Mouse (Mus musculus) brain, embryonic 18.5 days (tissue): ENCODE results near the gene Bpifb1.
"Not testable (repeated sequence)": the region's sequence is repeated elsewhere in the genome, so short reads cannot be mapped to it uniquely, and the experiment has no call there.

Experiments used
- DNase-seq: peaks from one replicate; pipeline ENCODE4 v3.0.0-alpha.2; 2012; ENCODE audit warnings: low read depth, low spot score

The Bpifb1 gene

GRCm38 (mm10) chr2:154190546-154191258 lies at the start of gene Bpifb1:
TSS of gene Bpifb1 (plus strand) at chr2:154190818.
- no peak for DNase-seq

GRCm38 (mm10) chr2:154142580-154142979 lies 48.0 kb upstream of the Bpifb1 start, which contains the start of gene Bpifa1:
TSS of gene Bpifa1 (plus strand) at chr2:154142880.
- DNase-seq: no peak

DNA sequence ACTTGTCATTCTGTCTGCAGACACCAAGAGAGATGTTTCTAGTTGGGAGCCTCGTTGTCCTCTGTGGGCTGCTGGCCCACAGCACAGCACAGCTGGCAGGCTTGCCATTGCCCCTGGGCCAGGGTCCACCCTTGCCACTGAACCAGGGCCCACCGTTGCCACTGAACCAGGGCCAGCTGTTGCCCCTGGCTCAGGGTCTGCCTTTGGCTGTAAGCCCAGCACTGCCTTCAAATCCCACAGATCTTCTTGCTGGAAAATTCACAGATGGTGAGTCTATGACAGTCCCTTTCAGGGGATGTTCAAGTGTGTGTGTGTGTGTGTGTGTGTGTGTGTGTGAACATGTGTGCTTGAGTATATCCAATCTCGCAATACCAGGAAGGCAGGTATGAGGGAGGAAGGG lies 46.9 kb upstream of the Bpifb1 start:
- DNase-seq: no peak

- DNase-seq: no peak
Observed at GRCm38 (mm10) chr2:154147496-154147895, 43.1 kb upstream of the Bpifb1 start.

- DNase-seq: no peak
Observed at GRCm38 (mm10) chr2:154158433-154158832, 32.2 kb upstream of the Bpifb1 start.

DNA sequence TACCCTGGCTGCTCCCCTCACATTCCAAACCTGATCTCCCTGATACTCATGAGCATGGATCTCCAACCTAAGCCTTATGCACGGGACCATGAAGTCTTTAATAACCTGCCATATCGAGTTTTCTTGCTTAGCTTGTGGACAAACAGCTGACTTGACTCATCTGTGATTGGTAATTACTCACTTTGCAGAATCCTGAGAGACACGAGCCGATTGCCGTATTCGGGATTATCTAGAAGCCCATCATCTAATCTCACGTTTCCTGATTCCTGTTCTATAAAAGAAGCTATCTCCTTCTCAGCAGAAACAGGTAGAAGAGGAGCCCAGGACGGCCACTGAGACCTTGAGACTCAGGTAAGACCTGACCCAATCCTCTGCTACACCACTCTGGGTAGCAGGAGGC lies 28.3 kb upstream of the Bpifb1 start, which contains the start of gene Bpifa5:
TSS of gene Bpifa5 (plus strand) at position 301 of the 400 bp plus-strand sequence.
- DNase-seq: no peak

DNA sequence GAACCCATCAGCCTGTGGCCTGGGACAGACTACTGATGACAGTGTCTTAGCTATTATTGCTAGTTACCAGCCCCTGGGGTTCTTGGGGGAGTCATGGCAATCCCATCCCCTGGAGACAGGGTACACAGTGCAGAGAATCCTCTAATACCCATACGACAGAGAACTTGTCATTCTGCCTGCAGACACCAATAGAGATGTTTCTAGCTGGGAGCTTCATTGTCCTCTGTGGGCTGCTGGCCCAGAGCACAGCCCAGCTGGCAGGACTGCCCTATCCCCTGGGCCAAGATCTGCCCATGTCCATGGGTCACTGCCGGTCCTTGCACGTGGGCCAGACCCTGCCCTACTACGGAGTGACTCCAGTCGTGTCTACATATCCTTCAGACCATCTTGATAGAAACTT lies 27.3 kb upstream of the Bpifb1 start:
- no peak for DNase-seq

DNA sequence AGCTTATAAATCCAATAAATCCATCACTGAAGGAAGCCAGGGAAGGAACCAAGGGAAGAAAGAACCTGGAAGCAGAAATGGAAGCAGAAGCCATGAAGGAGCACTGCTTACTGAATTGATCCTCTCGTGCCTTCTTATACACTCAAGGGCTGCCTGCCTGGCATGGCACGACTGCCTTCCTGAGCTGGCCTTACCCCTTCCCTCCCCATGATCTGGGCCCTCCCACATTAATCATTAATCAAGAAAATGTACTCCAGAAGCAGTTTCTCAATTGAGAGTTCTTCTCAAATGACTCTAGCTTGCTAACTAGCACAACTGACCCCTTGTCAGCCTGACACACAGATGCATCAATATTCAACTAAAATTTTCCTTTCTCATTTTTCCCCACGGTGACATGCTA lies 21.4 kb upstream of the Bpifb1 start:
- no peak for DNase-seq

DNA sequence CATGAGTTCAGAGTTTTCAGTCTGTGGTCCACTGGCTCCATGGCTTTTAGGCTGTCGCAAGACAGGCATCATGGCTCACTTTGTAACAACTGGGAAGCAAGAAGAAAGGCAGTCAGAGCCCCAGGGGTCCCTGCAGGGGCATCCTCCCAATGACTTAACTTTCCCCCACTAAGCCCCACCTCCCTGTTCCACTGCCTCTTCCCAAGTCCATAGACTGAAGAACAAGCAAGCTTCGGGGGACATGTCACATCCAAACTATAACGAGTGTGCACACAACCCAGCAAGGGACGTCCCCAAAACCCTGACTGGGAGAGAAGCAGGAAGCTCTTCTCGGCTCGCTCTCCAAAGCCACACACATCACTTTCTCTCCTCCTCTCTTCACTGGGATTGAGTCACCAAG lies 19.0 kb upstream of the Bpifb1 start:
- DNase-seq: no peak

DNA sequence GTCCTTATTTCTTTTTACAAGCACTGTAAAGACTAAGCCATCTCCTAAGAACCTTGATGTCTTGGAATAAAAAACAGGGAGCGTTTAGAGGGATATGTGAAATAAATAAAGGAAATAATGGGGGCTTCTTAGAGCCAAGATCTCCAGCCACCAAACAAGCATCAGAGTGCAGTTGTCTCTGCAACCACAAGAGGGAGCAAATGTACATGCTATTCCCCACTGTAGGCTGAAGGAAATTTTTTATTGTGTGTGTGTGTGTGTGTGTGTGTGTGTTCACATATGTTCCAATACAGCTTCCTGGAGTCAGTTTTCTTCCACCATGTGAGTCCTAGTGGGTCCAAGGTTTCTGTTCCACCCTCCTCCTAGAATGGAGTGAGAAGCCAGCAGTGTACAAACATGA lies 17.3 kb upstream of the Bpifb1 start:
- DNase-seq: no peak

GRCm38 (mm10) chr2:154181900-154182299 lies 8.7 kb upstream of the Bpifb1 start:
- not testable (repeated sequence) for DNase-seq

DNA sequence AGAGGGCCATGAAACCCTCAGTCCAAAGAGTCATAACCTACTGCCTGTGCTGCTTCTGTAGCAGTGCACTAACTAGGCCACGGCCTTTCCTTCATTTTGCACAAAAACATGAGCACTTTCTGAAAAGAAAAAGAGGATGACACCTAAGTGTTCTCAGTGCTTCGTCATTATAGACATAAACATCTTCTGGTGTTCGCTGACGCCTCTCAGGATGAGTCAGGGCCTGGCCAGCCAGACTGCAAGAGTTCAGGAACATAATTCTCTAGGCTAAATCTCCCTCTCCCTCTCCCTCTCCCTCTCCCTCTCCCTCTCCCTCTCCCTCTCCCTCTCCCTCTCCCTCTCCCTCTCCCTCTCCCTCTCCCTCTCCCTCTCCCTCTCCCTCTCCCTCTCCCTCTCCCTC lies 7.6 kb upstream of the Bpifb1 start:
- not testable (repeated sequence) for DNase-seq

DNA sequence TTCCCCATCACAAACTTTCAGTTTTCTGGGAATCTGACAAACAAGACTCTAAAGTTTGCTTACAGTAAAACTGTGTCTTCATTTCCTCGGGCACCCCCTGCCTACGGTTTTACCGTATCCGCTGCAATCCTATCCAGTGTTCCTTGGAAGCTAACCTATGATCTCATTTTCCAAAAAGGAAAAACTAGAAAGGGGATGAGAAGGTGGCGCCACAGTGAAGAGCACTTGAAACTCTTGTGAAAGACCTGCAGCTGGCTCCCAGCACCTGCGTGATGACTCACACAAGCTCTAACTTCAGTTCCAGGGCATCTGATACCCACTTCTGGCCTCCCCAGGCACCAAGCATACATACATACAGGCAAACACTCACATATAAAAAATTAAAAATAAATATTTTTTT lies 5.3 kb upstream of the Bpifb1 start:
- no peak for DNase-seq

DNA sequence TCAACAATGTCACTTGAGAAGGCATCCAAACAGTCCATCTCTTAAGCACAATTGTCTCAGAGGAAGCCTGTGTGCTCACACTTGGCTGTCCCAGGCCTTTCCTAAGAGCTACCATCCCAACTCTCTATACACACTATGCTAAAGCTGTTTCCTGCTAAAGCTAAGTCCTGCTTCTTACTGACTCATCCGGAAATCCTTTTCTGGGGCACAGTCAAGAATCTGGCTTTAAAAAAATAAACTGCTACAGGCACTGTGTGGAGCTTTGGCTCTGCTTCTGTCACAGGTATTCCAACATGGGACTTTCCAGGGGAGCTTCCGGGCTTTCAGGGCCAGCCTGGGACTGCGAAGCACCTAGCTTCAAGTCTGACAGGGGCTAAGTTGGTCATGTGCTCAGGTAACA lies 4.9 kb upstream of the Bpifb1 start:
- DNase-seq: no peak

DNA sequence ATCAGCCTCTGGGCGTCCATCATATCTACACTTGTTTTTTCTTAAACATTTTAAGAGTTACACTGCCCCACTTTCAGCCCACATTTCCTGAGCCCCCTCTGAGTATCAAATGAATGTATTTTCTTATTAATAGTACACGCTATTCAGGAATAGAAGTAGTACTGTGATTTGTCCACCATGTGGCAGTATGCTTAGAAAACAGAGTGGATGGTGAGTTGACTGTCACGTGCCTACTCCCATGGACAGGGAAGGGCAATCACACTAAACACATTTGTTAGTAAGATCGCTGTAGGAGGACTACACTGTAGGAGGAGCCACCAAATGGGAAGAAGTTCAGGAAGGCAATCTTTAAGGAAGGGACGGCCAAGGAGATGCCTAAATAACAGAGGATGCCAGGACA lies 3.1 kb upstream of the Bpifb1 start:
- no peak for DNase-seq

DNA sequence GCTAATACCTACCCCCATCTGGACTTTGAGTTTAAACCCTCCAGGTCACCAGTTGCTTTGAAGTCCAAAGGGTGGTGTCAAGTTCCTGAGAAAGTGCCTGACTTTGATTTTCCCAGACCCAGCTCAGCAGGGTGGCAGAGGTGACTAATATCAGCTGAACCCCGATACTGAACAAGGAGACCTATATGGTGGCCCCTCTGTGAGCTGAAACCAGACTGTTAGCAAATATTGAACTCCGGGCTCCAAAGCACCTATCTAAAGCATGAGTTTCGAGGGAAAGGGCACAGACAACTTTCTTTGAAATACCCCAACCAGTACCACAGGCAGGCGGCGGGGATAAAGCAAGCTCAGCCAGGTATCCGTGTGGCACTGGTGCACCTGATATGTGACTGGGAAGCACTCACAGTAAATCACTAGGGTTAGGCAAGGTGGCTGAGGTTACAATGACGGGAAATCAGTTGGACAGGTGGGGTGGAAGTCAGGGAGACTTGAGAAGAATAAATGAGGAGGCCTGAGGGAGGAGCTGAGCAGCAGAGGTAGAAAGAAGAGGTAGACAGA lies 662 bp upstream of the Bpifb1 start:
- no peak for DNase-seq

GRCm38 (mm10) chr2:154192141-154192540 lies 1.5 kb downstream of the Bpifb1 start:
- no peak for DNase-seq

DNA sequence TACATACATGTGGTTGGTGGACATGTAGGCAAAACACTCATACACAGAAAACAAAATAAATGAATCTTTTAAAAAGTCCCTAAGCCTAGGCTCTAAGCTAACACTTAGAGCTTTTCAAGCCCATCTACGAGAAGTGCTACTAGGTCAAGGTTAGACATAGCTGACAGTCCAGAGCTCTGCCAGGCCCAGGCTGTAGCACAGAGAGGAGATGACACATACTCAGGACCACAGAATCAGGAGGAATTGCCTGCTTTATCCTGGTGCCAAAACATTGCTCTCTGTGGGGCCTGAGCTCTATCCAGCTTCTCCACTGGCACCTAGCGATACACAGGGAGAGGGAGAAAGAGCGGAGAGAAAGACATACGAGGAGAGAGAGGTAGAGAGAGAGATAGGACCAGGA lies 2.5 kb downstream of the Bpifb1 start:
- DNase-seq: no peak

GRCm38 (mm10) chr2:154193994-154194504 lies 3.4 kb downstream of the Bpifb1 start:
- DNase-seq: no peak

- no peak for DNase-seq
Observed at GRCm38 (mm10) chr2:154197036-154197435, 6.4 kb downstream of the Bpifb1 start.

DNA sequence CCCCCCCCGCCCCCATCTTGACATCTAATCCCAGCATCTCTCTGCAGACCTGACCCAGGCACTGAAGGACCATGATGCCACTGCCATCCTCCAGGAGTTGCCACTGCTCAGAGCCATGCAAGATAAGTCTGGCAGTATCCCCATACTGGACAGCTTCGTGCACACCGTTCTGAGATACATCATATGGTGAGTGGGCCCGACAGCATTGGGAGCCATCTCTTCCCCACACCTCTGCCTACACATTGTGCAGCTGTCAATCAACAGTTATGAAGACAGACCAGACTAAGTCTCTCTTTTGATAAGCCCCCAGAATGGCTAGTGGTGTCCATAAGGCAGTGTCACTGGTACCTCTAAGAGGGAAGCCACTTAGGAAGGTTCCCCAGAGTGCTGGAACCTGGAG lies 14.0 kb downstream of the Bpifb1 start:
- no peak for DNase-seq

DNA sequence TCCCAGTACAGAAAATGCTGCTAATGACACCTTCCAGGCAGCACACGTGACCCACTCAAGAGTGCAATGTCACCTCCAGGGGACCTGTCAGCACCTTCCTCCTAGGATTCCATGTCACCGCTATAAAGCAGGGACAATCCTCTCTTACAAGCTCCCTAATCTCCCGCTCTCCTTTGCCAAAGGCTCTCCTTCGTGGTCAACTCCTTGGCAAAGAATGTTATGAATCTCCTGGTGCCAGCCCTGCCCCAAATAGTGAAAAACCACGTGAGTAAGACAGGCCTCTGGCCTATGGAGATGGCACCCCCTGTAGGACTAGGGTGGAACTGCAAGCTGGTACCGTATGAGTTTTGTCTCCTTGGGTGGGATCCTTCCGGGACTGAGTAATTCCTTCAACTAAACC lies 16.3 kb downstream of the Bpifb1 start:
- no peak for DNase-seq

DNA sequence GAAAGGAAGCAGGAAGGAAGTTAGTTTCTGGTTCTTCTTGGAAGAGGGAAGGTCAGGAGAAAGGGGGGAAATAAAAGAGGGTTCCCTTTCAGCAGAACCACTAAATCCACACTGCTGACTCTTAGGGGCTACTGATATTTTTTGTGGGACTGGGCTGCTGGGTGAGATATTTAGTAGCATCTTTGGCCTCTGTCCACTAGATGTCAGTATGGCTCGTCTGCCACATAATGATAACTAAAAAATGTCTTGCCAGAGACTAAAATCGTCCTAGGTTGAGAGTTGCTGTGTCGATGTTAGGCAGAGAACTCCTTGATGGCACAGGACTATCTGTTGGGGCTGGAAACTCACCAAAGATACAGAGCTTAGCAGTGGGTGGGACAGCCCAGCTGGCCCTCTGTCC lies 18.5 kb downstream of the Bpifb1 start:
- no peak for DNase-seq
